Mouse (Mus musculus) embryonic facial prominence, embryonic 10.5 days (tissue): ENCODE data around the gene Snx19. TPM values are rescaled to one million over a fixed set of nuclear protein-coding genes. Genes with fewer than 3 reads are reported as not detected.

Source experiments
- DNase-seq: peaks from one replicate; pipeline ENCODE4 v3.0.0-alpha.2; 2017; ENCODE audit warnings: low spot score
- H3K27ac ChIP-seq: fragments of 300-500 bp; sonication (generic); replicated peaks from 2 replicates; pipeline ENCODE4 v1.5.1; 2016; ENCODE audit warnings: mild to moderate bottlenecking
- H3K27me3 ChIP-seq: fragments of 300-500 bp; sonication (generic); replicated peaks from 2 replicates; pipeline ENCODE4 v1.6.1; 2016; ENCODE audit warnings: low read depth, mild to moderate bottlenecking; ENCODE audit not compliant: poor library complexity, severe bottlenecking
- H3K36me3 ChIP-seq: fragments of 300-500 bp; sonication (generic); replicated peaks from 2 replicates; pipeline ENCODE4 v1.6.1; 2016; ENCODE audit warnings: mild to moderate bottlenecking, moderate library complexity
- H3K4me1 ChIP-seq: fragments of 300-500 bp; sonication (generic); 2 replicates; pipeline ENCODE4 v1.6.1; 2016
- H3K4me3 ChIP-seq: fragments of 300-500 bp; sonication (generic); 2 replicates; pipeline ENCODE4 v1.5.1; 2016; ENCODE audit warnings: mild to moderate bottlenecking, moderate library complexity
- H3K9me3 ChIP-seq: fragments of 300-500 bp; sonication (generic); 2 replicates; pipeline ENCODE4 v1.6.1; 2016; ENCODE audit warnings: mild to moderate bottlenecking
- WGBS: fragments of 180-500 bp; shearing (Covaris S2); methylation state at CpG from one replicate; pipeline ENCODE4 v1.1.7; 2016; 5-methylcytosine and 5-hydroxymethylcytosine counted together
- polyA plus RNA-seq: library from polyadenylated mRNA; unstranded; fragments of >200 nt; fragmentation: Nextera tagmentation; extraction: Ambion mirVana; gene quantifications from 2 replicates; pipeline ENCODE4 v1.2.1, GENCODE M21; 2016

Snx19 gene
- polyA plus RNA-seq: 21.0 and 22.6 TPM in 2 replicates

DNA sequence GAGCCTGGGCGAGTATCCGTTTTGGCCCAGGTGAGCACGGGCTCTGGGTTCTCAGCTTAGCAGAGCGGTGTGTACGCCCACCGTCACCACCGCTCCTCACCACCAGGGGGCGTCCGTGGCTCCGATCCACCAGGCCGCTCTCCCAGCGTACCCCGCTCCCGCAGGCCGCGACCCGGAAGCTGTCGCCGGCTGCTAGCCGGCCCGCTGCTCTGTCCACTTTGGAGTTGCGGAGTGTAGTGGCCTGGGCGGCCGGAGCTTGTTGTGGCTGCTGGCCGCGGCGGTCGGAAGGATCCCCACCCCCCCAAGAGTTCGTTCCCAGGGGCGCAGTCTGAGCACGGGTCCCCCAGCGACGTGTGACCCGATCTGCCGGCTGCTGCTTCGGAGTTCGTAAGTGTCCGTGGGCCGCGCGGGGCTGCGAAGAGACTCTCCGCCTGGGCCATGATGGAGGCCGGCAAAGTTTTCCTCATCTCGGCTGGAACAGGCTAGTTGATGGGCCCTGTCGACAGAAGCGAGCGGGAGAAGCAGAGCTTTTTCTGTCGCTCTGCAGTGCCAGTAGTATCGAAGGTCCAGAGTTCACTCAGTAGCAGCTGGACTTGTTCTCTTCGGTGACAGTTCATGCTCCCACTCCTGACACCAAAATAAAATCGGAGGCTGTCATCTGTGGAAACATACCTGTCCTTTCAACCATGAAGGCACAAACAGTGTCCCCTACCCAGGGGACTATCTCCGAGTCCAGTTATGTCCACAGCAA lies at the start of gene Snx19:
Snx19 (plus strand) TSS at position 227 of the 751 bp plus-strand sequence.
- peaks cover 11% of the 10 kb centered on the region for H3K36me3 ChIP-seq
- H3K4me1 ChIP-seq: peaks cover 36% of the 10 kb centered on the region
- H3K9me3 ChIP-seq: no peaks in the 10 kb centered on the region
- peak within 1 kb of the TSS; percentile 88 for H3K27ac ChIP-seq
- peak within 1 kb of the TSS; percentile 86 for H3K4me3 ChIP-seq
- no peaks in the 10 kb centered on the region for H3K27me3 ChIP-seq
- DNase-seq: peak; percentile 94
- 4% methylated on average over 53 of the region's 53 CpGs for WGBS

- WGBS: 95% methylated on average over 1 of the region's 1 CpGs
- DNase-seq: no peak
- Histone ChIP-seq H3K36me3 (no peaks in the 10 kb centered on the region), H3K27ac (no peak overlapping the region), H3K4me1 (no peaks in the 10 kb centered on the region), H3K4me3 (no peak overlapping the region), H3K27me3 (no peaks in the 10 kb centered on the region), H3K9me3 (no peaks in the 10 kb centered on the region)
Observed at GRCm38 (mm10) chr9:30400771-30401170, 26.1 kb upstream of the Snx19 start.

GRCm38 (mm10) chr9:30422940-30423339 lies 4.0 kb upstream of the Snx19 start:
- H3K9me3 ChIP-seq: no peaks in the 10 kb centered on the region
- no peak overlapping the region for H3K4me3 ChIP-seq
- 3% methylated on average over 1 of the region's 1 CpGs for WGBS
- no peaks in the 10 kb centered on the region for H3K36me3 ChIP-seq
- H3K27me3 ChIP-seq: no peaks in the 10 kb centered on the region
- no peak overlapping the region for H3K27ac ChIP-seq
- H3K4me1 ChIP-seq: peaks cover 7% of the 10 kb centered on the region
- peak; percentile 60 for DNase-seq

DNA sequence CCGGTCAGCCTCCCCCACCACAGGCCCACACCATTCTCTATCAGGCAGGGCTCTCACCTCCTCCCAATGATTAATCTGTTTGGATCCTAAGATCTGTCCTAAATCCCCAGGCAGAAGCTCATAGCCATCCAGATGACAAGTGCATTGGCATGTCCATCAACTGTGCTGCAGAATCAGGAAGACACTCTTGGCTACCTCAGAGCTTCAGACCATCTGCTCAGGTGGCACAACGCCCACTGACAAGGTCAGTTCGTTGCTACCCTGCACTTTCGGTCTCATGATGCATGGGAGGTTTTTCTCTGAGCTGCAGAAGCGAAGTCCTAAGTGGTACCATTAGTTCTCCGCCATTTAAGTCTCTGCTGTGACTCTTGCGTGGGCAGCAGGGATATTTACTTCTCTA lies 1.7 kb upstream of the Snx19 start:
- Histone ChIP-seq H3K27me3 (no peaks in the 10 kb centered on the region), H3K4me1 (peaks cover 28% of the 10 kb centered on the region), H3K36me3 (peaks cover 9% of the 10 kb centered on the region), H3K4me3 (no peak overlapping the region), H3K27ac (no peak overlapping the region), H3K9me3 (no peaks in the 10 kb centered on the region)
- 90% methylated on average over 7 of the region's 7 CpGs for WGBS
- DNase-seq: no peak

- peak overlapping the region; percentile 86 for H3K4me3 ChIP-seq
- H3K27ac ChIP-seq: no peak overlapping the region
- no peaks in the 10 kb centered on the region for H3K27me3 ChIP-seq
- DNase-seq: no peak
- peaks cover 23% of the 10 kb centered on the region for H3K36me3 ChIP-seq
- no peaks in the 10 kb centered on the region for H3K9me3 ChIP-seq
- H3K4me1 ChIP-seq: peaks cover 36% of the 10 kb centered on the region
- WGBS: 90% methylated on average over 5 of the region's 5 CpGs
Observed at GRCm38 (mm10) chr9:30428231-30428630, 1.3 kb downstream of the Snx19 start.

DNA sequence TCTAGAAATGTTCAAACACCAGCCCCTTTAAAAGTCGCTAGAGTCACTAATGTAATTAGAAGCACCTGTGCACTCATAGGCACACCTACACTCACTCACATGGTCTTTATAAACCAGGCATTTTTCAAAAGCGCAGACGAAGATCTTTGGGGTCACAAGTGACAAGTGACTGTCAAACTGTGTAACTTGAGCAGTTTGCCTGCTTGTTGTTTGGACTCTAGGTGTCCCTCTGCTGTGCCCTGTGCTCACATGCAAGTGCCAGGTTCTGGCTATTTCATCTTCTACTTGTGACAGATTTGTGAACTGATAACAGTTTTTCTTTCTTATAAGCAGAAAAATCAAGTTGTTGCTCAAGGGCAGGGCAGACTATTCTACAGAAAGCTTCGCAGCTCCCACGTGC lies 3.5 kb downstream of the Snx19 start:
- 65% methylated on average over 5 of the region's 5 CpGs for WGBS
- Histone ChIP-seq H3K9me3 (no peaks in the 10 kb centered on the region), H3K4me1 (peaks cover 36% of the 10 kb centered on the region), H3K4me3 (no peak overlapping the region), H3K27me3 (no peaks in the 10 kb centered on the region), H3K27ac (no peak overlapping the region), H3K36me3 (peaks cover 42% of the 10 kb centered on the region)
- DNase-seq: no peak

- WGBS: 94% methylated on average over 11 of the region's 11 CpGs
- no peak overlapping the region for H3K4me3 ChIP-seq
- no peaks in the 10 kb centered on the region for H3K9me3 ChIP-seq
- peaks cover 36% of the 10 kb centered on the region for H3K4me1 ChIP-seq
- no peak overlapping the region for H3K27ac ChIP-seq
- H3K36me3 ChIP-seq: peaks cover 57% of the 10 kb centered on the region
- no peak for DNase-seq
- H3K27me3 ChIP-seq: no peaks in the 10 kb centered on the region
Observed at GRCm38 (mm10) chr9:30431909-30432308, 5.0 kb downstream of the Snx19 start.

GRCm38 (mm10) chr9:30433914-30434313 lies 7.0 kb downstream of the Snx19 start:
- Histone ChIP-seq H3K4me3 (no peak overlapping the region), H3K9me3 (no peaks in the 10 kb centered on the region), H3K27me3 (no peaks in the 10 kb centered on the region), H3K4me1 (peaks cover 19% of the 10 kb centered on the region), H3K27ac (no peak overlapping the region), H3K36me3 (peaks cover 72% of the 10 kb centered on the region)
- WGBS: 95% methylated on average over 4 of the region's 4 CpGs
- DNase-seq: no peak

GRCm38 (mm10) chr9:30435902-30436585 lies 9.1 kb downstream of the Snx19 start:
- Histone ChIP-seq H3K4me3 (no peak overlapping the region), H3K4me1 (no peaks in the 10 kb centered on the region), H3K27me3 (no peaks in the 10 kb centered on the region), H3K36me3 (peaks cover 89% of the 10 kb centered on the region), H3K27ac (no peak overlapping the region), H3K9me3 (no peaks in the 10 kb centered on the region)
- DNase-seq: no peak
- WGBS: 93% methylated on average over 8 of the region's 8 CpGs

- Histone ChIP-seq H3K9me3 (no peaks in the 10 kb centered on the region), H3K4me3 (no peak overlapping the region), H3K4me1 (no peaks in the 10 kb centered on the region), H3K36me3 (peaks cover 96% of the 10 kb centered on the region), H3K27me3 (no peaks in the 10 kb centered on the region), H3K27ac (no peak overlapping the region)
- peak; percentile 23 for DNase-seq
- WGBS: 56% methylated on average over 3 of the region's 3 CpGs
Observed at GRCm38 (mm10) chr9:30438505-30438904, 11.6 kb downstream of the Snx19 start.

GRCm38 (mm10) chr9:30441761-30442160 lies 14.9 kb downstream of the Snx19 start:
- Histone ChIP-seq H3K27me3 (no peaks in the 10 kb centered on the region), H3K4me1 (no peaks in the 10 kb centered on the region), H3K36me3 (peaks cover 98% of the 10 kb centered on the region), H3K27ac (no peak overlapping the region), H3K9me3 (no peaks in the 10 kb centered on the region), H3K4me3 (no peak overlapping the region)
- 92% methylated on average over 2 of the region's 2 CpGs for WGBS
- no peak for DNase-seq

- no peak overlapping the region for H3K4me3 ChIP-seq
- H3K4me1 ChIP-seq: peaks cover 5% of the 10 kb centered on the region; the same call in 1 of the 2 replicates
- H3K27ac ChIP-seq: no peak overlapping the region
- no peaks in the 10 kb centered on the region for H3K9me3 ChIP-seq
- no peak for DNase-seq
- H3K36me3 ChIP-seq: peaks cover 85% of the 10 kb centered on the region
- 88% methylated on average over 14 of the region's 14 CpGs for WGBS
- no peaks in the 10 kb centered on the region for H3K27me3 ChIP-seq
Observed at GRCm38 (mm10) chr9:30445232-30446085, 18.6 kb downstream of the Snx19 start.
